Mouse (Mus musculus) stomach, embryonic 14.5 days (tissue): ENCODE measurements around the gene Spn. TPM values are rescaled to one million over a fixed set of nuclear protein-coding genes. Genes with fewer than 3 reads are reported as not detected.

Experiments used
- ATAC-seq: fragments of 200-750 bp; cut with Nextera tagmentation; 2 replicates; pipeline ENCODE4 v1.8.0; 2017; ENCODE audit warnings: low read depth, moderate TSS enrichment; ENCODE audit not compliant: insufficient number of reproducible peaks, insufficient read depth, low FRiP score
- H3K27ac ChIP-seq: fragments of 300-500 bp; sonication (generic); 2 replicates; pipeline ENCODE4 v1.5.1; 2014; ENCODE audit warnings: mild to moderate bottlenecking, low read length, moderate library complexity, mixed read lengths
- H3K27me3 ChIP-seq: fragments of 300-500 bp; sonication (generic); 2 replicates; pipeline ENCODE4 v1.6.1; 2014; ENCODE audit warnings: low read length, control low read depth, mixed read lengths; ENCODE audit not compliant: control insufficient read depth, insufficient read depth
- H3K36me3 ChIP-seq: fragments of 300-500 bp; sonication (generic); 2 replicates; pipeline ENCODE4 v1.6.1; 2014; ENCODE audit warnings: mild to moderate bottlenecking, control low read depth, low read length, moderate library complexity, mixed read lengths; ENCODE audit not compliant: control insufficient read depth, insufficient read depth
- H3K4me1 ChIP-seq: fragments of 300-500 bp; sonication (generic); 2 replicates; pipeline ENCODE4 v1.6.1; 2014; ENCODE audit warnings: low read length, control low read depth, mixed read lengths; ENCODE audit not compliant: control insufficient read depth, insufficient read depth
- H3K4me2 ChIP-seq: fragments of 300-500 bp; sonication (generic); replicated peaks from 2 replicates; pipeline ENCODE4 v1.6.1; 2014; ENCODE audit warnings: low read depth, low read length, control low read depth
- H3K4me3 ChIP-seq: fragments of 300-500 bp; sonication (generic); 2 replicates; pipeline ENCODE4 v1.5.1; 2014; ENCODE audit warnings: low read depth, low read length, control low read depth
- H3K9ac ChIP-seq: fragments of 300-500 bp; sonication (generic); replicated peaks from 2 replicates; pipeline ENCODE4 v1.6.1; 2014; ENCODE audit warnings: low read depth, mild to moderate bottlenecking, control low read depth, low read length, moderate library complexity, mixed read lengths
- H3K9me3 ChIP-seq: fragments of 300-500 bp; sonication (generic); 2 replicates; pipeline ENCODE4 v1.6.1; 2016; ENCODE audit warnings: low read depth, low read length, control low read depth; ENCODE audit not compliant: control insufficient read depth
- WGBS: fragments of 180-500 bp; shearing (Covaris S2); extraction: QIAGEN DNeasy Blood & Tissue Kit; methylation state at CpG from one replicate; pipeline ENCODE4 v1.1.7; 2014; 5-methylcytosine and 5-hydroxymethylcytosine counted together
- polyA plus RNA-seq: library from polyadenylated mRNA; unstranded; fragments of >200 nt; fragmentation: Nextera tagmentation; extraction: Ambion mirVana; gene quantifications from 2 replicates; pipeline ENCODE4 v1.2.1, GENCODE M21; 2014

Spn gene
- polyA plus RNA-seq, 1 experiment from 2014 or later: 0.33 TPM

DNA sequence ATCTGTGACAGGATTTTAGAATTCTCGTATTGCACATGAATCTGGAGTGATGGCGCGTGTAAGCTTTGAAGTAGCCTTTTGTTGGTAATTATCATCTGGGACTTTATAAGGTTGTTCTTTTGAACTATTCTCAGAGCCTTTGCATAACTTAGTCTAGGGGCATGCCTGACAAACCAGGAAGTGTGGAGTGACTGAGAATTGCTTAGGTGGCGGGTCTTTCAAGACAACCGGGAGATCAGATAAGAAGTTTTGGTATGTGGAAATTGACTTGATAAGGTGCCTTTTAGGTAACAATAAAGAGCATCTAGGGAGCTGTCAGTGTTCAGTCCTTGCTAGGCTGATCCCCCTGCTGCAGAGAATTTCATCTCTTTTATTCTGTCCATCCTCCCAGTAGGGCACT is 28.9 kb upstream of the Spn start:
- H3K4me3 ChIP-seq: no peak overlapping the region
- H3K27ac ChIP-seq: no peak overlapping the region
- no peaks in the 10 kb centered on the region for H3K36me3 ChIP-seq
- H3K27me3 ChIP-seq: no peaks in the 10 kb centered on the region
- WGBS: 84% methylated on average over 5 of the region's 5 CpGs
- no peaks in the 10 kb centered on the region for H3K4me1 ChIP-seq
- H3K4me2 ChIP-seq: no peak overlapping the region
- ATAC-seq: no peak
- no peak overlapping the region for H3K9ac ChIP-seq
- no peaks in the 10 kb centered on the region for H3K9me3 ChIP-seq

DNA sequence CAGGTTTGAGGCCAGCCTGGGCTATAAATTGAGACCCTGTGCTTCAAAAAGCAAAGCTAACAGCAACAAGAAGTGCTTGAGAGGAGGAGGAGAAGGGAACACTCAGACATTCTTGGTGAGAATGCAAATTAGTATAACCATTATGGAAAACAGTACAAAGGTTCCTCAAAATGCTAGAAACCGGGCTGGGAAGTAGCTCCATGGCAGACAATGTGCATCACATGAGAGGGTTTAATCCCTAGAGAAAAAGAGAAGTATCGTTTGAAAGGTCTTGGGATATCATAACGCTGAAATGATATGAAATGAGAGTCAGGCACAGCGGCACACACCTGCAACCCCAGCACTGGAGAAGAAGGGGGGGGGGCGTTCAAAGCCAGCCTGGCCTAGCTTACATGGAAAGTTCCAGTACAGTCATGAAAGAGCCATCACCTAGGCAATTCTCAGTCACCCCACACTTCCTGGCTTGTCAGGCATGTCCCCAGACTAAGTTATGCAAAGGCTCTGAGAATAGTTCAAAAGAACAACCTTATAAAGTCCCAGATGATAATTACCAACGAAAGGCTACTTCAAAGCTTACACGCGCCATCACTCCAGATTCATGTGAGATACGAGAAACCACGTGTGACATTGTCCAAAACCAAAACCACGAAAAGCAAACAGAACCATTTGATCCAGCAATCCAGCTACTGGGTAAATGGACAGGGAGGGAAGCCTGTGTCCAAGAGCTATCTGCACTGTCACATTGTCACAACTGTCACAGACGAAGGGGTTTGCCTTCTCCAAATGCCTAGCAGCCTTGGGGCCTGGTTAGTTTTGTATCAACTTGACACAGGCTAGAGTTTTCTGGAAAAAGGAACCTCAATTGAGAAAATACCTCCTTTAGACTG is 28.2 kb upstream of the Spn start:
- Histone ChIP-seq H3K9ac (no peak overlapping the region), H3K27me3 (no peaks in the 10 kb centered on the region), H3K9me3 (no peaks in the 10 kb centered on the region), H3K36me3 (no peaks in the 10 kb centered on the region), H3K4me3 (no peak overlapping the region), H3K27ac (no peak overlapping the region), H3K4me1 (no peaks in the 10 kb centered on the region), H3K4me2 (no peak overlapping the region)
- no peak for ATAC-seq
- WGBS: 89% methylated on average over 12 of the region's 12 CpGs

DNA sequence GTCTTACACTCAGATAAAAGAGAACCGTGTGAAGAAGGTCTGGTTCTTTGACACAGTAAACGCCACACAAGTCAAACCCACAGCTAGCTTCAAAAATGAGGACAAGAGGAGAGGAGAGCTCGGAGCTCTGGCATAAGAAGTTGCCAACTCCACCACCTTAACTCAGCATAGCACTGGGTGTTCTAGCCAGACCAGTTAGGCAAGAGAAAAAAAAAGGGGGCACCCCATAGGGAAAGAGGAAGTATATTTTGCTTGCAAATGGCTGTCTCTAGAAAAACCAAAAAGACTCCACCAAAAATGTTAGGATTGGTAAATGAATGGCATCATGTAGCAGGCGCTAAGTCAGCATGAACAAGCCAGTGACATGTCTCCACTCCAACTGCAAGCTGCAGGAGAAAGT is 26.4 kb upstream of the Spn start:
- H3K27me3 ChIP-seq: no peaks in the 10 kb centered on the region
- WGBS: 81% methylated on average over 4 of the region's 4 CpGs
- ATAC-seq: no peak

DNA sequence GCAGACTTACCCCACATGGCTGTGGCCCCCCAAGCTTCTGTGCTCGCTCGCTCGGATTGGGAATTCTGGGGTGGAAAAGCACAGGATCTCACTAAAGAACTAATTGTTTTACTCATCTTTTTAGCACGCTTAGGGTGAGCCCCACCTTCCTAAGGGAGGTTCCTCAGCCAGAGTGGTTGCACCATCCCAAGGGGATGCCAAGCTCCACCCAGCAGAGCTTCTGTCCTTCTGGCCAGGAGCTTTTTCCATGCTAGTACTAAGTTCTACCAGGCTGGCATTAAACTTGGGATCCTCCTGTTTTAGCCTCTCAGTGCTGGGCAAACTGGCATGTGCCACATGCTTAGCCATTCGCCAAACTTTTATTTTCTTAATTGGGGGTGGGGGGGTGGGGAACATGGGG is 24.9 kb upstream of the Spn start:
- Histone ChIP-seq H3K36me3 (no peaks in the 10 kb centered on the region), H3K27me3 (no peaks in the 10 kb centered on the region), H3K4me2 (no peak overlapping the region), H3K4me3 (no peak overlapping the region), H3K9me3 (no peaks in the 10 kb centered on the region), H3K27ac (no peak overlapping the region), H3K4me1 (no peaks in the 10 kb centered on the region), H3K9ac (no peak overlapping the region)
- ATAC-seq: no peak
- 84% methylated on average over 5 of the region's 5 CpGs for WGBS

More for the DNA sequence above, 26.4 kb upstream of the Spn start:
- Histone ChIP-seq H3K36me3 (no peaks in the 10 kb centered on the region), H3K27ac (no peak overlapping the region), H3K9me3 (no peaks in the 10 kb centered on the region), H3K4me1 (no peaks in the 10 kb centered on the region), H3K4me3 (no peak overlapping the region), H3K9ac (no peak overlapping the region), H3K4me2 (no peak overlapping the region)

DNA sequence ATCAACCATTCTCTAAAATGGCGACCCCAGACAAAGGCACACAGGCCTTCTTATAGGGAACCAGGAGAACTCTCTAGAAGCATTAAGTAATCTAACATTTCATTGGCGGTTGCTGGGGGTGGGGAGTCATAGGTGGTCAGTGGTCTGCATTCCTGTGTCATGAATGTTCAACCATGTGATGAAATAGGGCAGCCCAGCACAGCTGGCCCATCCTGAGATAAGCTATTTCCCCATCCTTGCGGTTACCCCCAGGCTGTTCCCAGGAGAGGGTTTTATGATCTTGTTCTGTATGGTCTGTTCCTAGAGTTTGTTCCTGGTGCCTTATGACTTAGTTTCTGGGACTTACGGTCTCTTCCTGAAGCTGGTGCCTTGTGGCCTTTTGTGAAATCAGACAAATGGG is 19.9 kb upstream of the Spn start:
- Histone ChIP-seq H3K4me1 (no peaks in the 10 kb centered on the region), H3K9ac (no peak overlapping the region), H3K4me3 (no peak overlapping the region), H3K9me3 (no peaks in the 10 kb centered on the region), H3K27me3 (no peaks in the 10 kb centered on the region), H3K4me2 (no peak overlapping the region), H3K36me3 (no peaks in the 10 kb centered on the region), H3K27ac (no peak overlapping the region)
- 82% methylated on average over 4 of the region's 4 CpGs for WGBS
- ATAC-seq: no peak

DNA sequence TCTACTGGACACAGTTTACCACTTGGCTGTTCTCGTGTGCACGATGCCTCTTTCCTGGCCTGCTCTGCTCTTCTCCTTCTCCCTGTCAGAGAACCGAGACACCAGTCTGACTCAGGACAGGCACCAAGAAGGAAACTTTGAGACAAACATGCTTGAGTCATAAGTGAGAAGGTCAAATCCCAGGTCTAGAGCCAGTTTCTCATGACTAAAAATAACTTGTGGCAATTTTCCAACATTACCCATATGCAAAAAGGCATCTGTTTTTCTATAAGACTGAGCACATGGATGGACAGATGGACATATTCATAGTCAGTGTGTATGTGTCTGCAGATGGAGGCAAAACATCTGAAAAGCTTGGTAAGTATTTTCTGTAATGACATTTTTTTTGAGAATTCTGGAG is 15.9 kb upstream of the Spn start:
- Histone ChIP-seq H3K9me3 (no peaks in the 10 kb centered on the region), H3K4me3 (no peak overlapping the region), H3K9ac (no peak overlapping the region), H3K36me3 (no peaks in the 10 kb centered on the region), H3K4me2 (no peak overlapping the region), H3K4me1 (no peaks in the 10 kb centered on the region), H3K27me3 (no peaks in the 10 kb centered on the region), H3K27ac (no peak overlapping the region)
- ATAC-seq: no peak
- 73% methylated on average over 3 of the region's 3 CpGs for WGBS

DNA sequence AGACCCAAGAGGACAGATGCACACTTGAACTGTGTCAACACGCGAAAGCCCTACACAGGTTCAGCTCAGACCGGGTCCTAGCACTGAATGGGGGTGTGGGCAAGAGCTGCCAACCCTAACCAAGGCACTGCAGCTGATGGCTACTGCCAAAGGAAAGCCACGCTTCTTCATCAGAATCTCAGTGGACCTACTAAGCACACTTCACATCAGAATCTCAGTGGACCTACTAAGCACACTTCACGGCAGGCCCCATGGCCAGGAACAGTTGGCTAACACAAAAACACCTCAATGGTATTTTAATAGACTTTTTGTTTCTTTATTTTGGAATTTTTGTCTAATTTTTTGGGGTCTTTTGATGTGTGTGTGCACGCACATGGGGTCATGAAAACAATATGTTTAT is 14.8 kb upstream of the Spn start:
- Histone ChIP-seq H3K4me1 (no peaks in the 10 kb centered on the region), H3K36me3 (no peaks in the 10 kb centered on the region), H3K27me3 (no peaks in the 10 kb centered on the region), H3K9ac (no peak overlapping the region), H3K27ac (no peak overlapping the region), H3K4me2 (no peak overlapping the region), H3K4me3 (no peak overlapping the region), H3K9me3 (no peaks in the 10 kb centered on the region)
- WGBS: 91% methylated on average over 6 of the region's 6 CpGs
- ATAC-seq: no peak

DNA sequence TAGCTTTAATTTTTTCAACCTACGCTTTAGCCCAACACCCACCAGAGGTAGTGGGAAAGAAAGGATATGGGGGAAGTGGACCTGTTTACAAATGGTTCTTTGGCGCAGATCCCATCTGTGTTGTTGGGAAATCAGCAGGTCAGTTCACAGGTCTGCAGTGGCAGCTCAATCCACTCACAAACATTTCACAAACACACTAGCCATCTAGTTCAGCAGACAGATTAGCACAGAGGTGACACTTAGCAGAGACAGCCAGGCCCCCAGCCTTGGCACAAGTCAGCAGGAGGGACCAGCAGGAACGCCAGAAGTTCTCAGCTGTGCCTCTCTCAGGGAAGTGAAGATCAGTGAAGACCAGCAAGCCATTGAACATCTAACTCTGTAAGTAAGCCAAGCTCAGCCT is 10.3 kb upstream of the Spn start:
- Histone ChIP-seq H3K4me2 (no peak overlapping the region), H3K27me3 (no peaks in the 10 kb centered on the region), H3K4me3 (no peak overlapping the region), H3K4me1 (no peaks in the 10 kb centered on the region), H3K36me3 (no peaks in the 10 kb centered on the region), H3K27ac (no peak overlapping the region), H3K9ac (no peak overlapping the region), H3K9me3 (no peaks in the 10 kb centered on the region)
- WGBS: 49% methylated on average over 3 of the region's 3 CpGs
- ATAC-seq: no peak

DNA sequence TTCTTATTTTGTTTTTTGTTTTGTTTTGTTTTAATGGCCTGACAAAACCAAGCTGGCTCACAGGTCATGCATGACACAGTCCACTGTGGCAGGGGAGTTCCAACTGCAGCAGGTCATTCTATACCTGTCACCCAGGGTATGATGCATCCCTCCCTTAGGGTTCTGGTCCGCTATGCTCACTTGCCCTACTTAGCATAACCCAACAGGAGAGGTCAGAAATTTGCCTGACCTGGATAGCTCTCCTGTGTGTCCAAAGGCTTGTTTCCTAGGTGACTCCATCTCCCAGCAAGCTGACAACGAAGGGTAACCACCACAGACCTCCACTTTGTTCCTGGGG is 8.6 kb upstream of the Spn start:
- Histone ChIP-seq H3K9ac (no peak overlapping the region), H3K36me3 (no peaks in the 10 kb centered on the region), H3K27me3 (no peaks in the 10 kb centered on the region), H3K4me2 (no peak overlapping the region), H3K4me3 (no peak overlapping the region), H3K27ac (no peak overlapping the region), H3K4me1 (no peaks in the 10 kb centered on the region), H3K9me3 (no peaks in the 10 kb centered on the region)
- ATAC-seq: no peak
- 62% methylated on average over 2 of the region's 2 CpGs for WGBS
